Mouse (Mus musculus) A20 (cell line): ENCODE measurements around the gene Acot2.

Experiments
- DNase-seq: peaks from one replicate; pipeline ENCODE4 v3.0.0-alpha.2; 2011; ENCODE audit warnings: low read depth, low spot score

The Acot2 gene

GRCm38 (mm10) chr12:84038241-84038640 is 50.6 kb downstream of the Acot2 start, which contains the start of gene Acot4:
Gene Acot4, plus strand, starts transcription at chr12:84038379.
- peak; percentile 44 for DNase-seq

GRCm38 (mm10) chr12:84038691-84039111 is 51.0 kb downstream of the Acot2 start, which contains the start of gene Gm49366:
Gene Gm49366, plus strand, starts transcription at chr12:84038935.
- DNase-seq = peak; percentile 65

- DNase-seq = no peak
These were observed 54.6 kb downstream of the Acot2 start for GRCm38 (mm10) chr12:84042248-84042647.
